Mouse (Mus musculus): ENCODE measurements around the gene Slc7a7. TPM values are rescaled to one million over a fixed set of nuclear protein-coding genes. Genes with fewer than 3 reads are reported as not detected.
A peak's percentile ranks its signal among the peaks of the same experiment; 100 is the strongest.

The Slc7a7 gene
- 6.2 and 7.9 TPM in 2 replicates for polyA plus RNA-seq (2015; fragmentation: Nextera tagmentation; extraction: Ambion mirVana)

- Histone ChIP-seq H3K4me3 (replicated peaks) (no peak within 1 kb of the TSS), H3K4me2 (peak within 1 kb of the TSS; percentile 20; the same call in 1 of the 2 replicates)
These were observed at the start of gene Slc7a7 for GRCm38 (mm10) chr14:54417623-54418081. Gene Slc7a7, minus strand, starts transcription at chr14:54417780.

GRCm38 (mm10) chr14:54464293-54465005 is 46.9 kb upstream of the Slc7a7 start:
- 1% methylated on average over 39 of the region's 57 CpGs for WGBS
- peak overlapping the region; percentile 79 for H3K4me3 ChIP-seq (replicated peaks)
- H3K27me3 ChIP-seq (replicated peaks): no peaks in the 10 kb centered on the region
- no peaks in the 10 kb centered on the region for H3K9me3 ChIP-seq (replicated peaks)
- H3K27ac ChIP-seq (replicated peaks): peak overlapping the region; percentile 75
- peaks cover 14% of the 10 kb centered on the region for H3K36me3 ChIP-seq
- ATAC-seq (ENCODE audit: low FRiP score): peak; percentile 70
- H3K4me1 ChIP-seq: peaks cover 16% of the 10 kb centered on the region
- peak overlapping the region; percentile 78 for H3K9ac ChIP-seq (replicated peaks)
- H3K4me2 ChIP-seq: peak overlapping the region; percentile 89

More at GRCm38 (mm10) chr14:54417623-54418081, at the start of gene Slc7a7:
- H3K9ac ChIP-seq (replicated peaks): no peak within 1 kb of the TSS
- no peak for ATAC-seq (ENCODE audit: low FRiP score)
- 10% methylated on average over 19 of the region's 19 CpGs for WGBS
- peaks cover 28% of the 10 kb centered on the region for H3K27me3 ChIP-seq (replicated peaks)
- H3K36me3 ChIP-seq: no peaks in the 10 kb centered on the region
- H3K9me3 ChIP-seq (replicated peaks): no peaks in the 10 kb centered on the region
- H3K27ac ChIP-seq (replicated peaks): no peak within 1 kb of the TSS
- peaks cover 16% of the 10 kb centered on the region; the same call in 1 of the 2 replicates for H3K4me1 ChIP-seq

- WGBS: 0% methylated on average over 32 of the region's 35 CpGs
- peak within 1 kb of the TSS; percentile 78 for H3K9ac ChIP-seq (replicated peaks)
- no peaks in the 10 kb centered on the region for H3K9me3 ChIP-seq (replicated peaks)
- peaks cover 16% of the 10 kb centered on the region for H3K4me1 ChIP-seq
- peaks cover 10% of the 10 kb centered on the region; the same call in 1 of the 2 replicates for H3K36me3 ChIP-seq
- H3K27me3 ChIP-seq (replicated peaks): no peaks in the 10 kb centered on the region
- peak within 1 kb of the TSS; percentile 89 for H3K4me2 ChIP-seq
- ATAC-seq (ENCODE audit: low FRiP score): peak; percentile 92
- peak within 1 kb of the TSS; percentile 75 for H3K27ac ChIP-seq (replicated peaks)
- H3K4me3 ChIP-seq (replicated peaks): peak within 1 kb of the TSS; percentile 79
These were observed 46.3 kb upstream of the Slc7a7 start, which contains the start of gene Lrp10 for GRCm38 (mm10) chr14:54463959-54464292. Gene Lrp10, plus strand, starts transcription at chr14:54464137.

- Histone ChIP-seq H3K4me3 (replicated peaks) (peak overlapping the region; percentile 79), H3K36me3 (peaks cover 7% of the 10 kb centered on the region; the same call in 1 of the 2 replicates), H3K27me3 (replicated peaks) (no peaks in the 10 kb centered on the region), H3K27ac (replicated peaks) (peak overlapping the region; percentile 75), H3K9ac (replicated peaks) (peak overlapping the region; percentile 78), H3K4me1 (peaks cover 16% of the 10 kb centered on the region), H3K4me2 (peak overlapping the region; percentile 89), H3K9me3 (replicated peaks) (no peaks in the 10 kb centered on the region)
- ATAC-seq (ENCODE audit: low FRiP score): peak; percentile 39; the same call in 1 of the 2 replicates
- 16% methylated on average over 12 of the region's 12 CpGs for WGBS
These were observed 45.8 kb upstream of the Slc7a7 start for GRCm38 (mm10) chr14:54463108-54463958.

GRCm38 (mm10) chr14:54462146-54462545 is 44.6 kb upstream of the Slc7a7 start:
- H3K4me3 ChIP-seq (replicated peaks): no peak overlapping the region
- no peak overlapping the region for H3K4me2 ChIP-seq
- H3K9me3 ChIP-seq (replicated peaks): no peaks in the 10 kb centered on the region
- H3K9ac ChIP-seq (replicated peaks): no peak overlapping the region
- no peaks in the 10 kb centered on the region for H3K36me3 ChIP-seq
- 88% methylated on average over 4 of the region's 4 CpGs for WGBS
- peaks cover 13% of the 10 kb centered on the region for H3K4me1 ChIP-seq
- no peak overlapping the region for H3K27ac ChIP-seq (replicated peaks)
- no peak for ATAC-seq (ENCODE audit: low FRiP score)
- H3K27me3 ChIP-seq (replicated peaks): no peaks in the 10 kb centered on the region

GRCm38 (mm10) chr14:54457907-54458569 is 40.5 kb upstream of the Slc7a7 start:
- Histone ChIP-seq H3K27me3 (replicated peaks) (no peaks in the 10 kb centered on the region), H3K9ac (replicated peaks) (no peak overlapping the region), H3K4me1 (no peaks in the 10 kb centered on the region), H3K27ac (replicated peaks) (no peak overlapping the region), H3K36me3 (no peaks in the 10 kb centered on the region), H3K4me2 (no peak overlapping the region), H3K9me3 (replicated peaks) (no peaks in the 10 kb centered on the region), H3K4me3 (replicated peaks) (no peak overlapping the region)
- ATAC-seq (ENCODE audit: low FRiP score): no peak
- WGBS: 89% methylated on average over 14 of the region's 14 CpGs

- H3K4me1 ChIP-seq: no peaks in the 10 kb centered on the region
- 82% methylated on average over 11 of the region's 11 CpGs for WGBS
- H3K4me2 ChIP-seq: no peak overlapping the region
- no peaks in the 10 kb centered on the region for H3K27me3 ChIP-seq (replicated peaks)
- no peaks in the 10 kb centered on the region for H3K36me3 ChIP-seq
- H3K9me3 ChIP-seq (replicated peaks): no peaks in the 10 kb centered on the region
- no peak overlapping the region for H3K27ac ChIP-seq (replicated peaks)
- no peak overlapping the region for H3K9ac ChIP-seq (replicated peaks)
- H3K4me3 ChIP-seq (replicated peaks): no peak overlapping the region
- ATAC-seq (ENCODE audit: low FRiP score): no peak
These were observed 37.3 kb upstream of the Slc7a7 start for GRCm38 (mm10) chr14:54454669-54455528.

GRCm38 (mm10) chr14:54453566-54453965 is 36.0 kb upstream of the Slc7a7 start:
- no peaks in the 10 kb centered on the region for H3K36me3 ChIP-seq
- 89% methylated on average over 9 of the region's 9 CpGs for WGBS
- ATAC-seq (ENCODE audit: low FRiP score): no peak
- no peaks in the 10 kb centered on the region for H3K9me3 ChIP-seq (replicated peaks)
- H3K27me3 ChIP-seq (replicated peaks): no peaks in the 10 kb centered on the region
- no peak overlapping the region for H3K4me2 ChIP-seq
- H3K9ac ChIP-seq (replicated peaks): no peak overlapping the region
- H3K27ac ChIP-seq (replicated peaks): no peak overlapping the region
- H3K4me3 ChIP-seq (replicated peaks): no peak overlapping the region
- peaks cover 3% of the 10 kb centered on the region; the same call in 1 of the 2 replicates for H3K4me1 ChIP-seq

GRCm38 (mm10) chr14:54445476-54445875 is 27.9 kb upstream of the Slc7a7 start:
- no peak for ATAC-seq (ENCODE audit: low FRiP score)
- no peak overlapping the region for H3K4me3 ChIP-seq (replicated peaks)
- H3K27me3 ChIP-seq (replicated peaks): no peaks in the 10 kb centered on the region
- no peak overlapping the region for H3K4me2 ChIP-seq
- peaks cover 3% of the 10 kb centered on the region; the same call in 1 of the 2 replicates for H3K4me1 ChIP-seq
- WGBS: 63% methylated on average over 3 of the region's 3 CpGs
- H3K9me3 ChIP-seq (replicated peaks): no peaks in the 10 kb centered on the region
- no peak overlapping the region for H3K27ac ChIP-seq (replicated peaks)
- H3K9ac ChIP-seq (replicated peaks): no peak overlapping the region
- H3K36me3 ChIP-seq: no peaks in the 10 kb centered on the region

GRCm38 (mm10) chr14:54443712-54444618 is 26.4 kb upstream of the Slc7a7 start:
- Histone ChIP-seq H3K9ac (replicated peaks) (no peak overlapping the region), H3K4me2 (no peak overlapping the region), H3K27ac (replicated peaks) (peak overlapping the region; percentile 48; the same call in 1 of the 2 replicates), H3K4me1 (no peaks in the 10 kb centered on the region), H3K4me3 (replicated peaks) (no peak overlapping the region), H3K9me3 (replicated peaks) (no peaks in the 10 kb centered on the region), H3K27me3 (replicated peaks) (no peaks in the 10 kb centered on the region), H3K36me3 (no peaks in the 10 kb centered on the region)
- WGBS: 55% methylated on average over 15 of the region's 15 CpGs
- ATAC-seq (ENCODE audit: low FRiP score): no peak

Data from neural tube, embryonic 15.5 days (tissue).